Mouse (Mus musculus) left cerebral cortex, adult 8-10 months (tissue): ENCODE data around the gene Hnrnpdl. TPM values are rescaled to one million over a fixed set of nuclear protein-coding genes. Genes with fewer than 3 reads are reported as not detected.
A peak's percentile ranks its signal among the peaks of the same experiment; 100 is the strongest.

Source experiments
- DNase-seq, 2 experiments: peaks; one replicate each; pipeline ENCODE4 v3.0.0; 2022; ENCODE audit warnings: low spot score in 2 of 2
- total RNA-seq, 4 experiments: library from RNA; stranded (reverse); gene quantifications; 2 replicates each; pipeline ENCODE4 v1.2.4; 2022

Gene Hnrnpdl
- total RNA-seq: 100 to 1,000 TPM; 163 to 200 (median 198) TPM

DNA sequence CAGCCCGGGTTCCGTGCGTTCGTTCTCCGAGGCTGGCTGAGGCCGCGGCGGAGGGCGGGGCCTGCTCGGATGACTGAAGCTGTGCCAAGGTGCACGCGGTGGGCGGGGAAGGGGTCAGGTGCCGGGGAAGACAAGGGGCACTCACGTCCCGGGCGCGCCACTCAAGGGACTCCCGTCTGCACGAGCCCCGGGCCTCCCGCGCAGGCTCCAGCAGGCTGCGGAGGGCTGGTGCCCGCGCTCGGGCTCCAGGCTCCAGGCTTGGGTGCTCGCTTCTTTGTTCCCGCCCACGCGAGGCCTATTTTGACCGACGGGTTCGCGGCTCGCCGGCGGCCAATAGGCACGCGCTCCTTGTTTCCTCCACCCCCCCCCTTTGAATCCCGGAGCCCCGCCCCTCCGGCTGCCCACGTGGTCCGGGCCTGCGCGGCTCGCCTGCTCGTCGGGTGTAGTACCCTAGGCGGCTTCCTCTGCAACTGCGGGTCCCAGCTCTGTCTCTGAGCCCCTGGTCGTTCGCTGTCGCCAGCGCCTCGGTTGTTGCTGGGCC, at the start of gene Hnrnpdl, which contains the start of gene Enoph1:
Hnrnpdl (minus strand) TSS at position 63 of the 541 bp plus-strand sequence.
Enoph1 (plus strand) TSS at position 384 of the 541 bp plus-strand sequence.
- DNase-seq: peak; percentile 89 to 95

DNA sequence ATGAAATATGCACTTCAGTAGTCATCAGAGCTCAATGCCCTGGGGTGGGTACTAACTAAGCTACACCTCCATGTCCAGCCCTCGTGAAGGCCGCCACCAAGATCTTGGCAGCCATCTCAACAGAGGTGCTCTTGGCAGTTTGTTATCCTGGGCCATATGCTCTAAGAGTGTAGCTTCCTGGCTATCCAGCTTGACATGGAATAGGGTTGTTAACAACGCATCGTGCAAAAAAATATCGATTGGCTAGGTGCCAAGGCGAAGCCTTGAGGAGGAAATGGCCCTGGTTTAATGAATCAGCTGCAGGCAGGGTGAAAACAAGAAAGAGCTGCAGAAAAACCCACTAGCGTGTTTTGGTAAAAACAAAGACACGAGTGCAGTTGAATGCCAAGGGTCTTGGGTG, 45.6 kb upstream of the Hnrnpdl start:
- no peak for DNase-seq

DNA sequence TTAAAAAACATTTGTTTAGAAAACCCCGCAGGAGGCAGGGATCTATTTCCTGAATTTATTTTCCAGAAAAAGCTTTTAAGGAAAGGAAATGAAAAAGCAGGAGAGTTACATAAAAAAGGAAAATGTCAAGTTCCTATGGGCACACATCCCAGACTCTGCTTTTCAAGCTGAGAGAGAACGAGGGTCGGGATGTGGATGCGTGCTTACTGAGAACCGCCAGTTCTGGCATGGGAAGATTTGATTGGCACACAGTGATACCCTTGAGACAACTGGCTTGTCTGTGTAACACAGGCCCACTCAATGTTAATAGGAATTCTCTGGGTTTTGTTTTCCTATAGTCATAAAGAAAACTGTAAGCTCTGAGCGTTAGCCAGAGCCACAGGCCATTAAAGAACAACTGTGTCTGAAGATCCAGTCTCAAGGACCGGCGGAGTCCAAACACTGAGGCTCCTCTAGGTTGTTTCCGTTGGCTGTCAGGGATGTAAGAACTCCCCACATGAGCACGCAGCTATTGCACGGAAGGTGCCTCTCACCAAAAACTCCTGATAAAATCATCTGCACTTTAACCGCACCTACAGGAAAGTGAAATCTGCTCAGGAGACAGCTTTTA, 44.6 kb upstream of the Hnrnpdl start:
- no peak for DNase-seq

DNA sequence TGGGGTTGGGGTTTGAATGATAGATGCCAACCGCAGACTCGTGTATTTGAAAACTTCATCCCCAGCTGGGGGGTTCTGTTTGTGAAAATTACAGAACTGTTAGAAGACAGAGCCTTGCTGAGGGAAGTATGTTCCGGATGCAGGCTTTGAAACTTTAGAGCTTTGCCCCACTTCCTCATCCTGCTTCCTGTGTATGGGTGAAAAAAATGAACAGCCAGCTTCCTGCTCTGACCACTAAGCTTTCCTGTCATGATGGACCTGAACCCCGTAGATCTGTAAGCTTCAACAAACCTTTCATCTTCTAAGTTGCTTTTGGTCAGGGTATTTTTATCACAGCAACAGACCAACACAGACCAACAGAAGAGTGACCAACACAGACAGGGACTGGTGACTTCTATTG, 42.5 kb upstream of the Hnrnpdl start:
- no peak for DNase-seq

DNA sequence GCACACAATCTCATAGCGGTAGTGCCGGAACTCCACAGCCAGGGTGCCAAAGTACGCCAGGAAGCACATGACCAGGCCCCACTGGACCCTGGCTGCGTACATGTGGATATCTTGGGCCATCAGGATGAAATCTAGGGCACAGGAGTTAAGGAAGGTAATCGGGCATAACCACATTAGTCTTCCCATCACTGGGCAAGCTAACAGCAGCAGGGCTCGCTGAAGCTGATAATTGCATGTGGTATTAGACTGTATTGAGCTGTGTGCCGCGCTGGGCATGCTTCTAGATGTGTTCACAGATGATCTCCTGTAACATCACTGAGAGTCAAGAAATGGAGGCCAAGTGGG, 40.4 kb upstream of the Hnrnpdl start:
- no peak for DNase-seq

DNA sequence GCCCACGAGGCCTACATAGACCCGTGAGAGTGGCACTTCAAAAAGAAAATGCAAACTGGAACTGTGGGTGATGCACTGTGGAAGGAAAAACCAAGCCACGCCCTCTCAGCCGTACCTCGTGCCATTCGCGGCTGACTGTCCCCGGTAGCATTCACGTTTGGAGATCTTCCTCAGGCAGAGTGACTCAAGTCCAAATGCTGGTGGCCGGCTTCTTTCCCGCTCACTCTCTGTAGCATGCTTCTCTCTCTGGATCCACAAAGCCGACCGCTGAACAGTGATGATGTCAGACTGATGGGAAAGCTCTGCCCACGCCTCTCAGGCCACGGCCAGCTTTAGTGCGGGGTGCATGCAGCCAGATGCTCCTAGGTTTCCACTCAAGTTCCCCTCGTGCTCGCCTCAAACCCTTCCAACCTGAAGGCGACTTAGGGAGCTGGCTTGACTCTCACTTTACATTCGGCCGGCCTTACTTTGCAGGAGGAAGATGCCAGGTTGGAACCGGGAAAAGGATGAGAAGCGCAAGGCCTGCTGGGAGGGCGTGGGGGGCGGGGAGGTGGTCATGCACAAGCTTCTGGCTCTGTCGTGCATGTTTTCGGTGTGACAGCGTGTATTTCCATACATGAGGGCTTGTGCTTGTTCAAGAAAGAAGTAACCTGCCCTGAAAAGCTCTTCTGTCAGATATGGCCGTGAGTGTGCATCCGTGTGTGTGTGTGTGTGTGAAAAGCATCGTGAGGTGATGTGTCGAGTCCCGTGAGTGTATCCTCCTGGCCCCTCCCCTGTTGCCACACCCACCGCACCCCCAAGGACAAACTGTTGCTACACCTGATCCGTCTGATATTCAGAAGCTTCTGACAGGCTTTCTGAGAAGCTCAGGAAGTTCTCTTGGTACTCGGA, 39.8 kb upstream of the Hnrnpdl start:
- DNase-seq: no peak

DNA sequence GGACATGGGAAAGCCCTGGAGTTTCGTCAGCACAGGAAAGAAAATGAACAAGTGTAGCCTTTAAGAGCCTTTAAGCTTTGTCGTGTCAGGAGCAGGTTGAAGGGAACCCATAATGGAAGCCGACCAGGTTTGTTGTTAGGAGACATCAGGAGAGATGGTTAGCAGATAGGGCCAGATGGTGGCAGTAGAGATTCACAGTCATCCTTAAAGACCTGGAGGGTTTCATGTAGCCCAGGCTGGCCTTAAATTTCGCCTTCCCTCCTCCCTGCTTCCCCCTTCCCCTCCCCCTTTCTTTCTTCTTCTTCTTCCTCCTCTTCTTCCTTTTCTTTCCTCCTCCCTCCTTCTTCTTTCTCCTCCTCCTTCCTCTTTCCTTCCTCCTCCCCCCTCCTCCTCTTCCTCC, 35.1 kb upstream of the Hnrnpdl start:
- DNase-seq: no peak

DNA sequence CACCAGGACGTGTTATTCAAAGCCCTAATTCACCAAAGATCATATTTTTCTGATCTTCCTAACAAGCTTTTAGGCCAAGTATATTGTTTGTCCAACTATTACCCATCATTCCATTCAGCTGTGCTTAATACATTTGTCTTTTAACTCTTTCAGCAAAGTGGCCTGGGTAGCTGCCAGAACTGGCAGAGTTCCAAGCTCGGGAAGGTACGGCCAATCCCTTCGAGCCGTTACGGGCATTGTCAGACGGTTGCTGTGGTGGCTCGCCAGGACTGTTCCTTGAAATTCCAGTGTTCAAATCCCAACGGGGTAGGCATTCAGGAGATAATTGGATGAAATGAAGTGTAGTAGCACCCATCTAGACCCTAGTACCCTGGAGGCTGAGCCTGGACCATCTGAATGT, 33.1 kb upstream of the Hnrnpdl start:
- DNase-seq: no peak

DNA sequence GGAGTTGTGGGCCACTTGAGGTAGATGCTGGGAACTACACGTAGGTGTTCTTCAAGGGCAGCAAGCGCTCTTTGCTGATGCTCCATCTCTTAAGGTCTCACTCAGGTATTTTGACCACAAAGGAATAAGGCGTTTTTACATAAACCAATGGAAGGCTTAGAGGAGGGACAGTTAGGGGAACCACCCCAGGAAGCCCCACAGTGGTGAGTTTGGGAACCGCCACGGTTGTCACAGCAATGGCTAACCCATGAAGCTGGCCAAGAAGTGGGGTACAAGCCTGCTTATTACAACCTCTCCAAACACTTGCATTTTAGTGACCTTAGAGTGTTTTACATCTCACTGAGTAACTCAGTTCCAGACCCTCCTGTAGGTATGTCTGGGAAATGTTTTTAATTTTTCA, 32.1 kb upstream of the Hnrnpdl start:
- no peak for DNase-seq

DNA sequence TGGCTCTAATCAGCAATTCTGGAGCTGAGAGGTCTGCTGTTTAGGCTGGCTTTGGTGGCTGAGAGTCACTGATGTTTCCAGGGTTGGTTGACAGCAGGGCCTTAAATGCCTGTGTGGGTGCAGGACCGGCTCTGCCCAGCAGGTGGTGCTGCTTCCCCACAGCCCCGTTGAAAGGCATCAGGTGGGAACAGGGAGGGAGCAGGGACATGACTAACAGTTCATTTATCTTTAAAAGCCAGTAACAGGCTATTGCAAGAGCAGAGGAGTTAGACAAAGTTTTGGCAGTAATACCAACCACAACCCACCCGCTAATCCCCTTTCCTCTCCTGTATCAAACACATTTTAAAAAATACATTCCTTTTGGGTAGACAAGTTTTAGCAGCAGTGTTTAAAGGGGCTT, 30.8 kb upstream of the Hnrnpdl start:
- peak; percentile 48 to 89 for DNase-seq

DNA sequence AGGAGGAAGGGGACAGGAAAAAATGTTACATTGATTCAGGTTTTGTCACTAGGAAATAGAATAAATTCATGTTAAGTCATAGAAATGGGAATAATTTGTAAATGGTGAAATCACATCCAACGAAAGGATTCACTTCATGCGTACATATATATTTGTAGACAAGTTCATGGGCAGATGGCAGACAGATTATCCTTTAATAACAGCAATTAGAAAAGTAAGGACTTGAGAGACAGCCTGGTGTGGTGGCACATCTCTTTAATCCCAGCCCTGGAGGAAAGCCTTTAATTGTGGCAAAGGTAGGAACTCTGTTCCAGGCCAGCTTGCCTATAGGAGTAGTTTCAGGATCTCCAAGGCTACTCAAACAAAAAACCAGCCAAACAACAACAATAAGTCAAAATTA, 30.1 kb upstream of the Hnrnpdl start:
- DNase-seq: no peak

DNA sequence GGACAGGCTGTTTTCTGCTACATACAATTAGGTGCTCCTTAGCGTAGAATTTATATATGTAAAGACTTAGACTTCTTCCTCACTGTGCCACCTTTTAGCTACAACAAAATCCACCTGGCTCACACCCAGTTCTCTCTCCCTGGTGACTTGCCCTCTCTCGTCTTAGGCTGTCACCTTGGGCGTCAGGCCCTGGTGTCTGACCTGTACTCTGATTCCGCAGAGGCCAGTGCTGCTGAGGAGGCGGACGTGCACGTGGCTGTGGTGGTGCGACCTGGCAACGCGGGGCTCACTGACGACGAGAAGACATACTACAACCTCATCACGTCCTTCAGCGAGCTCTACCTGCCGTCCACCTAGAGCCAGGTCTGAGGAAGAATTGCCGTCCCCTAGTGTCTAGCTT, 28.1 kb upstream of the Hnrnpdl start:
- DNase-seq: no peak

DNA sequence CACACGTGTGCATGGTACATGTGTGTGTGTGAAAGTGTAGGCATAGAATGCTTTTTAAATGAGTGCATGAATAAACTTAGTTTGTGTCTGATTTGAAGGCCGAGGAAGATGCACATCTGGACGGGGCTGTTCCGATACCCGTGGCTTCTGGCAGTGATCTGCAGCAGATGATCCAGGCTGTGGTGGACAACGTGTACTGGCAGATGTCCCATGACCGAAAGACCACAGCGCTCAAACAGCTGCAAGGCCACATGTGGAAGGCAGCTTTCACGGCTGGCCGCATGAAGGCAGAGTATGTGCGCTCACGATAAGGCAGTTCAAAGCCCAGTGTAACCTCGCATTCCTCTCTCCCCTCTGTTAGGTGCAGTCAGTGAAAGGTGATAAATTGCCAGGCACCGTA, 21.4 kb upstream of the Hnrnpdl start:
- DNase-seq: no peak

DNA sequence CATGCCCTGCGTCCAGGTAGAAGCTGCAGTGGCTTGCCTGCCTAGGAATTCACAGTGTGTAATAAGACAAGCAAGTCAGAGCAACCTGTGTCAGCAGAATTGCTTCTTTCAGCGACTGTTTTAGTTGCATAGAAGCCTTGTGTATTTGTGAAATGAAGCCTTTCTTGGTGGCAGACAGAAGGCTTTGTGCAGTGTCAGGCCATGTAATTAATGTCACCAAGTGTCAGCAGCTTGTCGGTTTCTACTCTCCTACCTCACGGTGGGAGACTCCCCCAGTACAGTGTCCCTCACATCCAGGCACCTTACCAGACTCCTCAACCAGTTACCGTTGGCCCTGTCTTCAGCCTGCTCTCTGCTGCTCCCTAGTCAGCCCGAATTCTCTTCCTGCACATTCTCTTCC, 19.9 kb upstream of the Hnrnpdl start:
- DNase-seq: no peak

DNA sequence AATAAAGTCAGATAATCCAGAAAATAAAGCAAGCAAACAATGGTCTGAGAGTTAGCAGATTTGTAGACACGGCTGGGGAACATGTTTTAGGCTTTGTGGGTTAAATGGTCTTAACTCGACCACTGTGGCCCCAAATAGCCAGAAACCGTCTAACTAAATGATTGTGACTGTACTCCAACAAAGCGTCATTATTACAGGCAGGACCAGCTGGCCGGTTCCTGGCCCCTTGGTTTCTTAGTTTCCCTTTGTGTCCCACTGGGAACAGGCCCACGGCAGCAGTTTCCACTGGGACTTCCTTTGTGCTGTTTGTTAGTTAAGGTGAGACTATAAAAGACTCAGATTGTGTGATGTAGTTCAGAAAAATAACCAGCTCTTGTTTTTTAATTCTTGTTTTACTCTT, 19.3 kb upstream of the Hnrnpdl start:
- no peak for DNase-seq

DNA sequence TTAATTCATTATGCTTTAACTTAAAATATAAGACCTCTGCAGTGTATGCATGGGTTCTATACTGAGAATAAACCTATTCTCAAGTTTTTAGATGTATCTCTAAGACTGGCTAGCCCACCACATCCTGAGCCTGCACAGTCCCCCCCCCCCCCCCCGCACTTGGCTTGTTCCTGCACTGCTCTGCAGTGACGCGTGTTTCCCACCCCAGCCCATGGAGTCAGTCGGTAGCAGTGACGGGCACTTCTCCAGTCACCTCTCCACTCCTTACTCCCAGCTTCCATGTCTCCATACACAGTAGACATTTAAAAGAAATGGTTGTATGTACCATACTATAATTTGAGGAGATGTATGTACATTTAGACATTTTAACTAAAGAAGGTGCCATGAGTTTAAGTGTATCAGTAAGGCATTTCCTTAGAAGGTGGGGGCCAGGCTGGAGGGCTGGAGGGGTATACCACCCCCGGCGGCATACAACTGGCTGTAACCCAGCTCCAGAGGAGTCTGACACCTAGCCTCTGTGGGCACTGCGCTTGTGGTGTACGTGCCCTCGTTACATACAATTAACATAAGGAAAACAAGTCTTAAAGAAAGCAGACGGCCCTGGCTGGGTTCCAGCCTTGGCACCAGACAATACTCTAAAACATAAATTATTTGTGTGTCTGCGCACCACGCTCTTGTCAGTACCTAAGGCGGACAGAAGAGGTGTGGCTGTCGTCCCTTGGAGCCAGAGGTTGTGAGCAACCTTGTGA, 18.2 kb upstream of the Hnrnpdl start:
- DNase-seq: no peak

DNA sequence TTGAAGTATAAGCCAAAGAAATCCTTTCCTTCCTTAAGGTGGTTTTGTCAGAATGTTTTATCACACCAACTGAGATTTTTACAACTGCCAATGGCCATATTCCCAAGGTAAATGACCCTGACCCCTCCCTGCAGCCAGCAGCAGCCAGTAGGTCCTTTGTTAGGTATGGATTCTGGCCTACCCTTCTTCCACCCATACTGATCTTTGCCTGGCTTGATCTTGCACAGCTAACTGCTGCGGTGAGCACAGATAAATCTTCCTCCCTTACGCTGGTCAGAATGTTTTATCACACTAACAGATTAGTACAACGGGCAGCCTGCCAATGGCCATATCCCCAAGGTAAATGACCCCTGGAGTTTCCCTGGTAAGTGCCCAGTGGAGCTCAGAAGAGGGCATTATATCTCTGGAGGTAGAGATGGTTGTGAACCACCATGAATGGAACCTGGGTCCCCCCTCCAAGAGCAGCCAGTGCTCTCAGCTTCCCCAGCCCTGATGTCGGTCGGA, 16.5 kb upstream of the Hnrnpdl start:
- no peak for DNase-seq

DNA sequence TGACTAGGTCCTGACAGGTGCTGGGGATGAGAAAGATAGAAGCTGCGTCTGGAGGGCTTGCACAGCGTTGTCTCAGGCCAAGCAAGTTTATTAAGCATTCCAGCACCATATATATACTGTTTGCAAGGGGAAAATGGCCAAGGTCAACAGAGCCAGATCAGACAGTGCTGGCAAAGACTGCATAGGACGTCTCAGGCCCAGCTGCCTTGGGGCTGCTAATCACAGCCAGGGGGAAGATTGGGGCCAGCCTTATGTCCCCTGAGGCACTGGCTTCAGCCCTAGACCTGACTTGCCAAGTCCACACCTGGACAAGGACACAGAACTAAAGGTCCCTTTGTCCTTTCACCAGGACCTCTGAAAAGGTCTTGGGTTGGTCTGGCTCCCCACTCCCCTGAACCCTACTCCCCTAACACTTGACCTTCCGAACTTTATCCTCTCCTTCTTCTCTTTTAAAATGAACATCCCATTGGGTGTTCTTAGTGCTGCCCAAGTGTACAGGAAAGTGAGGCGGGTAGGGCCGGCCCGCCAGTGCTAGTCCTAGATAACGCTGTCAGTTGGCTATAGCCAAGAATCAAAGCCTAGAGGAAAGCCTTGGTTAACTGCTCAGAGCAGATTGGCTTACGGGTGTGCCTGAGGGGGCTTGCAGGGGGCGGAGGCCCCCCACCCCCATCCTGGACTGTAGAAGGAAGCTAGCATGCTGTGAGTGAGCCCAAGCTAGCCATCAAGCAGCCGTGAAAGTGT, 15.5 kb upstream of the Hnrnpdl start:
- DNase-seq: no peak

DNA sequence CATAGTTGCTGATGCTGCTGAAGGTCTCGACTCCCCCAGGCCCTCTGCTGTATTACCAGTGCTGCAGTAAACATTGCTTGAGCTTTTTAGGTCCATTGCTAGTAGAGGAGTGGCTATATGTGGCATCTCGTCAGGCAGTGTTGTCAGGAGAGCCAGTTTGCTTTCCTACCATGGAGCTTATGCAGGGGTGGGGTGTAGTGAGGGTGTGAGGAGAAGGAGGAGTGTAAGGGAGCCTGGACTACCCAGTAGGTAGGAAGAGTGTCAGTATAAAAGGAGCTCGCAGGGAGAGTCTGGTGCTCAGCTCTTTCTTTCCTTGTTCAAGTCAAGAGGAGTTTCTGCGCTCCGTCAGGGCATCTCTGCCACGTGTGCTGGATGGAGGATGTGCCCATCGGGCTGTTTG, 13.3 kb upstream of the Hnrnpdl start:
- no peak for DNase-seq

DNA sequence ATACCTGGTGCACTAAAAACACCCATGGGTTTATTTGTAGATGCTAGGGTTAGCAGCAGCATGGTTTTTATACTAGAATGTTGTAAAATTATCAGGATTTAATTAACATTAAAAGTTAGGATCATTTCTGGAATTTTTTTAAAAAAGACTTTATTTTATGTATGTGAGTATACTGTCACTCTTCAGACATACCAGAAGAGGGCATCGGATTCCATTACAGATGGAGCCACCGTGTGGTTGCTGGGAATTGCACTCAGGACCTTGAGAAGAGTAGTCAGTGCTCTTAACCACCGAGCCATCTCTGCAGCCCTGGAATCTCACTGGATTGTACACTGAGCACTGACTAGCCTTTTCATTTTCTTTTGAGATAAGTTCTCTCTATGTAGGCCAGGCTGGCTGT, 10.4 kb upstream of the Hnrnpdl start:
- no peak for DNase-seq

DNA sequence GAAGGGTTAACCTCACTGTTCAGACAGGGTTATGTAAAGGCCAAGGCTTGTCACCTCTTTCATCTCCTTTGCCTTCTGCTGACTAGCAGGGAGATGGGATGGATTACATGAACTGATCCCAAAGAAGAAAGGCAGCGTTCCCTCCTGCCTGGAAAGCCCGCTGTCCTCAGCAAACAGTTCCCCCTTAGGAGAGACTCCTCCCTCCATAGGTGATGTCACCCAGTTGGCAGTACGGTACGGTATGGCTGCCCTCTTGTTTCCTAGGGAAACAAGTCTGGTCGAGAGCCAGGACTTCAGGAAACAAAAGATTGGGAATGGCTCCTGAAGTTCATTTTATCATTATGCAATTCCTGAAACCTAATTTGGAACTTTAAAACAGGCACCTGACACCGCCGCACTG, 8.4 kb upstream of the Hnrnpdl start:
- DNase-seq: no peak
